Mouse (Mus musculus): ENCODE results near the gene Catsper4. TPM values are rescaled to one million over a fixed set of nuclear protein-coding genes. Genes with fewer than 3 reads are reported as not detected.

Catsper4 gene
- polyA plus RNA-seq, 1 experiment from 2014 or later, result not detected

DNA sequence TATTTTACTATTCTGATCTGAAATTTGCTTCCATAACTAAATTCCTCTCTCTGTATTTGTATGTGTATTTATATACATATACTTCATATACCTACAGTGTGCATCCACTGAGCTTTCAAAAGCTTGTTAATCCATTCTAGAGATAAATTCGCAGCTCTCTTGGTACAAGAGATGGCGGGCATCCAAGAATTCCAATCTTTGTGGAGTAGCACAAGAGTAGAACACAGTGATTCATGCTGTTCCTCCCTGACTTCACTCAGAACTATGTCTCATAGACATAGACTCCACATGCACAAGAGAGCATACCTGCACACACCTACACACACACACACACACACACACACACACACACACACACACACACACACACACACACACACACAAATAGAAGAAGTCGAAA, 54.8 kb downstream of the Catsper4 start:
- DNase-seq (ENCODE audit: low spot score) (no peak), ATAC-seq (ENCODE audit: insufficient read depth, low FRiP score, low TSS enrichment) (no peak)
- H3K27me3 ChIP-seq (ENCODE audit: control insufficient read depth, insufficient read depth, low read length), result no peaks in the 10 kb centered on the region
- H3K4me1 ChIP-seq (ENCODE audit: control insufficient read depth, insufficient read depth, low read length), result no peaks in the 10 kb centered on the region
- WGBS, result 93% methylated on average over 3 of the region's 3 CpGs
- no peak overlapping the region for H3K4me2 ChIP-seq (ENCODE audit: low read depth)
- no peak overlapping the region for H3K9ac ChIP-seq (ENCODE audit: low read length)
- no peak overlapping the region for H3K4me3 ChIP-seq (ENCODE audit: low read depth, low read length)
- no peaks in the 10 kb centered on the region for H3K9me3 ChIP-seq (ENCODE audit: control insufficient read depth, low read length)
- no peak overlapping the region for H3K27ac ChIP-seq (ENCODE audit: low read depth, low read length)
- H3K36me3 ChIP-seq (ENCODE audit: control insufficient read depth, insufficient read depth, low read length), result no peaks in the 10 kb centered on the region

GRCm38 (mm10) chr4:134166906-134167305, 60.3 kb downstream of the Catsper4 start:
- H3K4me3 ChIP-seq (ENCODE audit: low read depth, low read length), result no peak overlapping the region
- no peak overlapping the region for H3K4me2 ChIP-seq (ENCODE audit: low read depth)
- no peaks in the 10 kb centered on the region for H3K27me3 ChIP-seq (ENCODE audit: control insufficient read depth, insufficient read depth, low read length)
- H3K4me1 ChIP-seq (ENCODE audit: control insufficient read depth, insufficient read depth, low read length), result no peaks in the 10 kb centered on the region
- no peak overlapping the region for H3K27ac ChIP-seq (ENCODE audit: low read depth, low read length)
- H3K9me3 ChIP-seq (ENCODE audit: control insufficient read depth, low read length), result no peaks in the 10 kb centered on the region
- ATAC-seq (ENCODE audit: insufficient read depth, low FRiP score, low TSS enrichment), result no peak
- H3K36me3 ChIP-seq (ENCODE audit: control insufficient read depth, insufficient read depth, low read length), result 0 out of 2 replicates have a peak, but pooled peaks cover 2% of the 10 kb centered on the region
- no peak for DNase-seq (ENCODE audit: low spot score)
- WGBS, result 93% methylated on average over 3 of the region's 3 CpGs
- no peak overlapping the region for H3K9ac ChIP-seq (ENCODE audit: low read length)

- no peak overlapping the region for H3K9ac ChIP-seq (ENCODE audit: low read length)
- H3K9me3 ChIP-seq (ENCODE audit: control insufficient read depth, low read length), result no peaks in the 10 kb centered on the region
- H3K4me2 ChIP-seq (ENCODE audit: low read depth), result no peak overlapping the region
- 93% methylated on average over 3 of the region's 3 CpGs for WGBS
- DNase-seq (ENCODE audit: low spot score) (no peak), ATAC-seq (ENCODE audit: insufficient read depth, low FRiP score, low TSS enrichment) (no peak)
- no peak overlapping the region for H3K27ac ChIP-seq (ENCODE audit: low read depth, low read length)
- H3K36me3 ChIP-seq (ENCODE audit: control insufficient read depth, insufficient read depth, low read length), result 0 out of 2 replicates have a peak, but pooled peaks cover 2% of the 10 kb centered on the region
- H3K4me1 ChIP-seq (ENCODE audit: control insufficient read depth, insufficient read depth, low read length), result no peaks in the 10 kb centered on the region
- no peak overlapping the region for H3K4me3 ChIP-seq (ENCODE audit: low read depth, low read length)
- H3K27me3 ChIP-seq (ENCODE audit: control insufficient read depth, insufficient read depth, low read length), result no peaks in the 10 kb centered on the region
Measured at GRCm38 (mm10) chr4:134165548-134166465, 61.4 kb downstream of the Catsper4 start.

DNA sequence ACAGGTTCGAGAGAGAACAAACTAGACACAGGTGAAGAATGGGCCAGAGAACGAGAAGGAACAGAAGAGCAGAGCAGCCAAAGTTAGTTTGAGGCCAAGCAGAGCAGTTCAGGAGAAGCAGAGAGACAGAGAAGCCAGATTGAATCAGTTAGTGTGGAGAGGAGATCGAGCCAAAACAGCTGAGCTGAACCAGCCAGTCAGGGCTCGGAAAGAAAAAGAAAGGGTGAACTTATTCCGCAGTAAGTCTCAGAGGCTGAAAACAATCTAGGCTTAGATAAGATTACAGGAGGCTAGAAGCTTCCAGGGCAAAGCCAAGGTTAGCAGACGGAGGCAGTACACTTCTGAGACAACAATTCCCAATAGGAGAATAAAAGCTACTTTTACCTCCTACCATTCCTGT, 62.2 kb downstream of the Catsper4 start:
- Histone ChIP-seq H3K4me2 (ENCODE audit: low read depth) (no peak overlapping the region), H3K27ac (ENCODE audit: low read depth, low read length) (no peak overlapping the region), H3K36me3 (ENCODE audit: control insufficient read depth, insufficient read depth, low read length) (0 out of 2 replicates have a peak, but pooled peaks cover 2% of the 10 kb centered on the region), H3K4me1 (ENCODE audit: control insufficient read depth, insufficient read depth, low read length) (no peaks in the 10 kb centered on the region), H3K27me3 (ENCODE audit: control insufficient read depth, insufficient read depth, low read length) (no peaks in the 10 kb centered on the region), H3K9ac (ENCODE audit: low read length) (no peak overlapping the region), H3K4me3 (ENCODE audit: low read depth, low read length) (no peak overlapping the region), H3K9me3 (ENCODE audit: control insufficient read depth, low read length) (no peaks in the 10 kb centered on the region)
- DNase-seq (ENCODE audit: low spot score) (no peak), ATAC-seq (ENCODE audit: insufficient read depth, low FRiP score, low TSS enrichment) (no peak)
- 89% methylated on average over 6 of the region's 6 CpGs for WGBS

DNA sequence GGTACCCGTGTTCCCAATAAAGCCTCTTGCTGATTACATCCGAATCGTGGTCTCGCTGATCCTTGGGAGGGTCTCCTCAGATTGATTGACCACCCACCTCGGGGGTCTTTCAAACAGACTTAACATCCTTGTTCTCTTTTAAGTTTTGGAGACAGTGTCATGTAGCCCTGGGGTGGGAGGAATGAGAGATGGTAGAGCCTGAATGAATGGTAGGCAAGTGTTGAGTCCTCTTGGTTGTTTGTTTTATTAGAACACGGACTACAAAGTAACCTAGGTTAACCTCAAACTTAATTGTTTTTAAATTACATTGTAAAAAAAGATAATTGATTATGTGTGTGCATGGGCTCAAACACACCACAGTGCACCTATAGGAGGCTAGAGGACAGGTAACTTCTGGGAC, 62.6 kb downstream of the Catsper4 start:
- Histone ChIP-seq H3K9me3 (ENCODE audit: control insufficient read depth, low read length) (no peaks in the 10 kb centered on the region), H3K4me2 (ENCODE audit: low read depth) (no peak overlapping the region), H3K27me3 (ENCODE audit: control insufficient read depth, insufficient read depth, low read length) (no peaks in the 10 kb centered on the region), H3K9ac (ENCODE audit: low read length) (no peak overlapping the region), H3K36me3 (ENCODE audit: control insufficient read depth, insufficient read depth, low read length) (0 out of 2 replicates have a peak, but pooled peaks cover 2% of the 10 kb centered on the region), H3K4me1 (ENCODE audit: control insufficient read depth, insufficient read depth, low read length) (no peaks in the 10 kb centered on the region), H3K27ac (ENCODE audit: low read depth, low read length) (no peak overlapping the region), H3K4me3 (ENCODE audit: low read depth, low read length) (no peak overlapping the region)
- 94% methylated on average over 5 of the region's 6 CpGs for WGBS
- ATAC-seq (ENCODE audit: insufficient read depth, low FRiP score, low TSS enrichment) (no peak), DNase-seq (ENCODE audit: low spot score) (no peak)

Other genes starting within 250 kb of the Catsper4 start
- 40.6 and 42.1 TPM in 2 replicates for gene Dhdds, start 226.5 kb downstream of the Catsper4 start, polyA plus RNA-seq (2014; fragmentation: Nextera tagmentation; extraction: Ambion mirVana)
- gene Lin28a, start 208.5 kb downstream of the Catsper4 start, polyA plus RNA-seq (2014; fragmentation: Nextera tagmentation; extraction: Ambion mirVana), result 3.2 and 3.4 TPM in 2 replicates
- not detected in 2 replicates for gene Zfp683, start 173.5 kb downstream of the Catsper4 start, polyA plus RNA-seq (2014; fragmentation: Nextera tagmentation; extraction: Ambion mirVana)
- 0.53 and 0.99 TPM in 2 replicates for gene Crybg2, start 166.6 kb downstream of the Catsper4 start, polyA plus RNA-seq (2014; fragmentation: Nextera tagmentation; extraction: Ambion mirVana)
- gene Cd52, start 132.3 kb downstream of the Catsper4 start, polyA plus RNA-seq (2014; fragmentation: Nextera tagmentation; extraction: Ambion mirVana), result 5.7 and 6.4 TPM in 2 replicates
- gene Ubxn11, start 124.8 kb downstream of the Catsper4 start, polyA plus RNA-seq (2014; fragmentation: Nextera tagmentation; extraction: Ambion mirVana), result 4.7 and 7.1 TPM in 2 replicates
- 295 and 314 TPM in 2 replicates for gene Sh3bgrl3, start 98.6 kb downstream of the Catsper4 start, polyA plus RNA-seq (2014; fragmentation: Nextera tagmentation; extraction: Ambion mirVana)
- 30.0 and 30.6 TPM in 2 replicates for gene Cep85, start 40.3 kb downstream of the Catsper4 start, polyA plus RNA-seq (2014; fragmentation: Nextera tagmentation; extraction: Ambion mirVana)
- gene Gm7534, start 24.4 kb downstream of the Catsper4 start, polyA plus RNA-seq (2014; fragmentation: Nextera tagmentation; extraction: Ambion mirVana), result not detected in 2 replicates
- gene Cnksr1, start 11.0 kb upstream of the Catsper4 start, polyA plus RNA-seq (2014; fragmentation: Nextera tagmentation; extraction: Ambion mirVana), result 0.36 and 0.50 TPM in 2 replicates
- gene E130218I03Rik, start 16.3 kb upstream of the Catsper4 start, polyA plus RNA-seq (2014; fragmentation: Nextera tagmentation; extraction: Ambion mirVana), result 0.28 TPM in 1 of 2 replicates, not detected in the other
- gene Zfp593, start 18.2 kb upstream of the Catsper4 start, polyA plus RNA-seq (2014; fragmentation: Nextera tagmentation; extraction: Ambion mirVana), result 18.6 and 19.2 TPM in 2 replicates
- not detected in 2 replicates for gene Gm30191, start 19.6 kb upstream of the Catsper4 start, polyA plus RNA-seq (2014; fragmentation: Nextera tagmentation; extraction: Ambion mirVana)
- 11.1 and 11.8 TPM in 2 replicates for gene Grrp1, start 26.7 kb upstream of the Catsper4 start, polyA plus RNA-seq (2014; fragmentation: Nextera tagmentation; extraction: Ambion mirVana)
- 21.6 and 23.1 TPM in 2 replicates for gene Pdik1l, start 60.5 kb upstream of the Catsper4 start, polyA plus RNA-seq (2014; fragmentation: Nextera tagmentation; extraction: Ambion mirVana)
- gene Trim63, start 87.7 kb upstream of the Catsper4 start, polyA plus RNA-seq (2014; fragmentation: Nextera tagmentation; extraction: Ambion mirVana), result 0.87 and 1.6 TPM in 2 replicates
- not detected in 2 replicates for gene Slc30a2, start 115.8 kb upstream of the Catsper4 start, polyA plus RNA-seq (2014; fragmentation: Nextera tagmentation; extraction: Ambion mirVana)
- 0.24 and 0.37 TPM in 2 replicates for gene Extl1, start 156.5 kb upstream of the Catsper4 start, polyA plus RNA-seq (2014; fragmentation: Nextera tagmentation; extraction: Ambion mirVana)
- gene Pafah2, start 168.9 kb upstream of the Catsper4 start, polyA plus RNA-seq (2014; fragmentation: Nextera tagmentation; extraction: Ambion mirVana), result 6.9 and 11.4 TPM in 2 replicates
- gene Stmn1, start 240.9 kb upstream of the Catsper4 start, polyA plus RNA-seq (2014; fragmentation: Nextera tagmentation; extraction: Ambion mirVana), result 3,693 and 3,815 TPM in 2 replicates